Mouse (Mus musculus) erythroblast, embryonic 14.5 days (primary cell): ENCODE measurements around the gene Psenen. TPM values are rescaled to one million over a fixed set of nuclear protein-coding genes. Genes with fewer than 3 reads are reported as not detected.

Source experiments
- H3K27me3 ChIP-seq: 2 replicates; pipeline ENCODE4 v1.6.1; 2012; ENCODE audit warnings: inconsistent platforms; ENCODE audit not compliant: control insufficient read depth
- H3K36me3 ChIP-seq: 2 replicates; pipeline ENCODE4 v1.6.1; 2012; ENCODE audit warnings: mild to moderate bottlenecking, inconsistent platforms; ENCODE audit not compliant: control insufficient read depth
- H3K4me1 ChIP-seq: 2 replicates; pipeline ENCODE4 v1.6.1; 2012; ENCODE audit warnings: inconsistent platforms; ENCODE audit not compliant: control insufficient read depth
- H3K4me3 ChIP-seq: replicated peaks from 2 replicates; pipeline ENCODE3; 2012; ENCODE audit warnings: moderate library complexity, mild to moderate bottlenecking, inconsistent platforms
- H3K9me3 ChIP-seq: 2 replicates; pipeline ENCODE4 v1.6.1; 2012; ENCODE audit warnings: low read length, inconsistent platforms, mixed read lengths; ENCODE audit not compliant: control insufficient read depth
- GATA1 ChIP-seq: IDR thresholded peaks from 2 replicates; pipeline ENCODE4 v1.6.1; 2012; ENCODE audit warnings: low read length, inconsistent platforms, mixed read lengths
- TAL1 ChIP-seq: IDR thresholded peaks from 3 replicates; pipeline ENCODE4 v1.6.1; 2012; ENCODE audit warnings: low read length, inconsistent platforms, mixed read lengths
- polyA plus RNA-seq: library from polyadenylated mRNA; stranded (reverse); fragments of >175 nt; gene quantifications from 2 replicates; pipeline ENCODE4 v1.2.3, GENCODE M21; 2012

Psenen gene
- polyA plus RNA-seq, 1 experiment: 8.9 TPM

DNA sequence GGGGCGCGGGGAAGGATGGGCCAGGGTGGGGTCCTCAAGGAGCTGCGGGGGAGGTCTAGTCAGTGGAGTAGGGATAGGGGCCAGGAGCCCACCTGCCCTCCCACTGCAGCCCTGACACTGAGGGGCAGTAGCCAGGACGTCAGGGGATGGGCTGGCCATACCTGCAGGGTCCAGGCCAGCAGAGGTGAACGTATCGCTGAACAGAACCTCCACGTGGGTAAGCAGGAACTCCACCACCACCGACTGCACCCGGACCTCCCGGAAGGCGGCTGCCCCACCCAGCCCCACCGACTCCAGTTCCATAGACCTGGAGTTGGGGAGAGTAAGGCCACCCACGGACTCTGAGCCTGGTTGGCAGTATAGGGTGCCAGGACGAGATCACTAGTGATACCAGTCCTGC, 36.4 kb downstream of the Psenen start:
- no peak for TF ChIP-seq GATA1
- no peak for TF ChIP-seq TAL1
- H3K4me3 ChIP-seq: no peak overlapping the region
- H3K9me3 ChIP-seq: no peaks in the 10 kb centered on the region
- H3K27me3 ChIP-seq: no peaks in the 10 kb centered on the region
- H3K36me3 ChIP-seq: peaks cover 91% of the 10 kb centered on the region
- peaks cover 11% of the 10 kb centered on the region for H3K4me1 ChIP-seq

GRCm38 (mm10) chr7:30526399-30526798, 37.0 kb downstream of the Psenen start:
- TF ChIP-seq TAL1 (no peak), GATA1 (no peak)
- H3K36me3 ChIP-seq: peaks cover 85% of the 10 kb centered on the region

GRCm38 (mm10) chr7:30525954-30526353, 37.5 kb downstream of the Psenen start:
- H3K27me3 ChIP-seq: no peaks in the 10 kb centered on the region
- no peak overlapping the region for H3K4me3 ChIP-seq
- TF ChIP-seq TAL1: no peak
- TF ChIP-seq GATA1: no peak
- H3K36me3 ChIP-seq: peaks cover 81% of the 10 kb centered on the region
- H3K4me1 ChIP-seq: peaks cover 3% of the 10 kb centered on the region
- H3K9me3 ChIP-seq: no peaks in the 10 kb centered on the region

More at GRCm38 (mm10) chr7:30526399-30526798, 37.0 kb downstream of the Psenen start:
- Histone ChIP-seq H3K27me3 (no peaks in the 10 kb centered on the region), H3K4me3 (no peak overlapping the region), H3K4me1 (peaks cover 5% of the 10 kb centered on the region), H3K9me3 (no peaks in the 10 kb centered on the region)

DNA sequence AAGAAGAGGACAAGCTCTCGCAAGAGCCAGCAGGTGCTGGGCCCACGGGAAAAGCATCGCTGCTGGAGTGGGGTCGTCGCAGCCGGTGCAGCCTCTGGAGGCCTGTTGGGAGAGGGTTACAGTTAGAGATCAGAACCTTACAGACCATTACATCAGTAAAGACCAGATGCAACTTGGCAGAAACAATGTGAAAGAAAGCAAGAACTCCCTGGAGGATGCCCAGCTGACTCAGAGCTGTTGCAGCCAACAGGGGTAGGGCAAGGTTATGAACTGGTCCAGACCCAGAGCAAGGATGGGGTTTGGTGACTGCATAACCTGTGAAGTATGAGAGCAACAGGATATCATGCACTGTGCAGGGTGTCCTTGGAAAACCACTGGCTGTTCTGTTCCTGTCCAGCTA, 38.9 kb downstream of the Psenen start:
- TF ChIP-seq TAL1 (no peak), GATA1 (no peak)
- peaks cover 66% of the 10 kb centered on the region for H3K36me3 ChIP-seq

DNA sequence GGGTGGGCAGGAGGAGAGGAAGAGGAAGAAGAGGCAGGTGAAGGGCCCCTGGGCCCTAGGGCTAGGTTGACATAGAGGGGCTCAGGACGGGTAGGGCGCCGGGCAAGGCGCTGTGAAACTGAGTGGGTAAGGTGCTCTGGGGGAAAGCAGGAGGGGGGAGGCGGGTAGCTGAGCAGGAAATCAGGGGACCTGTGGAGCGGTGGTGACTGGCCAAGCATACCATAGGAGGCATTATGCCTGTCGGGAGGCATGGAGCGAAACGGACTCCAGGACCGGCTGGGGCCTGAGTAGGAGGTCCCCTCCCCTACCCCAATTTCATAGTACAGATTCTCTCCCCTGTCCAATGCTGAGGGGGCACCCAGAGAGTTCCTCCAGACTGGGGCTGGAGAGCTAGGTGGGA, 40.6 kb downstream of the Psenen start:
- Histone ChIP-seq H3K36me3 (peaks cover 50% of the 10 kb centered on the region), H3K4me3 (no peak overlapping the region), H3K4me1 (no peaks in the 10 kb centered on the region), H3K9me3 (no peaks in the 10 kb centered on the region), H3K27me3 (no peaks in the 10 kb centered on the region)
- no peak for TF ChIP-seq TAL1
- TF ChIP-seq GATA1: no peak

More for the DNA sequence above, 38.9 kb downstream of the Psenen start:
- H3K4me1 ChIP-seq: peaks cover 3% of the 10 kb centered on the region
- no peak overlapping the region for H3K4me3 ChIP-seq
- no peaks in the 10 kb centered on the region for H3K27me3 ChIP-seq
- no peaks in the 10 kb centered on the region for H3K9me3 ChIP-seq

GRCm38 (mm10) chr7:30520856-30521255, 42.6 kb downstream of the Psenen start:
- no peak overlapping the region for H3K4me3 ChIP-seq
- H3K4me1 ChIP-seq: no peaks in the 10 kb centered on the region
- no peaks in the 10 kb centered on the region for H3K27me3 ChIP-seq
- H3K36me3 ChIP-seq: peaks cover 30% of the 10 kb centered on the region
- no peaks in the 10 kb centered on the region for H3K9me3 ChIP-seq
- no peak for TF ChIP-seq TAL1
- TF ChIP-seq GATA1: no peak

DNA sequence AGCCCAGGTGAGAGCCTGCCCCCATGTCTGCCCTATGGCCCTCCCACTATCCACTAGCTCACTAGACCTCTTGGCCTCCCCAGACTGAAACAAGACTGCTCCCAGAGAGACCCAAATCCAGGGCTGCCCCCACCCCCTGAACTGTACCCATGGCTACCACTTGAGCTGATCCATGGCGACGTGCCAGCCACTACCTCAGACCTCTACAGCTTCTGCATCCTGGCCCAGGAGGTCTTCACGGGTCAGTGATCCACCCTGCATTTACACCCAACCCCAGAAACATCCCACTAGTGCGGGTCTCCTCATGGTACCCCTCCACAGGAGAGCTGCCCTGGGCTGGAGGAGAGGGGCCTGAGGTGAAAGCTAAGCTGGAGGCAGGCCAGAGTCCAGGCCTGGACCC, 43.0 kb downstream of the Psenen start:
- TF ChIP-seq TAL1 (no peak), GATA1 (no peak)
- no peak overlapping the region for H3K4me3 ChIP-seq
- peaks cover 25% of the 10 kb centered on the region for H3K36me3 ChIP-seq
- H3K4me1 ChIP-seq: no peaks in the 10 kb centered on the region
- H3K27me3 ChIP-seq: no peaks in the 10 kb centered on the region
- H3K9me3 ChIP-seq: no peaks in the 10 kb centered on the region

GRCm38 (mm10) chr7:30518325-30518724, 45.1 kb downstream of the Psenen start:
- TF ChIP-seq GATA1 (no peak), TAL1 (no peak)
- no peaks in the 10 kb centered on the region for H3K4me1 ChIP-seq

DNA sequence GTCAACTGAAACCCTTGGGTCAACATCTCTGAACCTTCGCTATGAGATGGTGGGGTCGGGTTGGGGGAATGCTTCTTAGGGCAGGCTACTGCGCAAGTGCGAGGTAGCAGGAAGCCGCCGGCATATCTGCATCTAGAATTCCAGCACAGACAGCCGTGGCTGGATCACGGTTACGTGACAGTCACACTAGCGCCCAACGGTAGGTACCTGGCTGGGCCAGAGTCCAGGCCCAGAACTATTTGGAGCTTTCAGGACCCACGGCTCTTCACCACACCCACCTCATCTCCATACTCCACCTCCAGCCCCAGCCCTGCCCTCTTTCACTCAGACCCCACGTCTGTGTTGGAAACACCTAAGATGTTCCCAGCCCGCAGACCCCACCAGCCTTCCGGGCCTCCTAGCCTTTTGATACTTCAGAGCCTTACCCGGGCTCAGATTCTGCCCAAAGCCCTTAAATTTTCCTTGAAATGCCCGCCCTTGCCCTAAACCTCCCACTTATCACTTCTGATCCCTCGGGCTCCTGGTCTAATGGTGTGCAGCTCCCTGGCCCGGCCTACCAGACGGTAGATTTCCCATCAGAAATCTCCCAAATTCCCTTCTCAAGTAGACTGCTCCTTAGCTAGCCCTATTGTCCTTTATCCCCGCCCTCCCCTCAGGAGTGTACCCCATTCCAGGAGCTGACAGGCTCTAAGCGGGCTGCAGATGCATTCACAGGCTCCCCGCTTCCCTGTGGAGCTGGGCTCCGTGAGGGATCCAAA, 48.2 kb downstream of the Psenen start:
- H3K36me3 ChIP-seq: no peaks in the 10 kb centered on the region; the same call in 1 of the 2 replicates
- H3K4me3 ChIP-seq: no peak overlapping the region
- H3K9me3 ChIP-seq: no peaks in the 10 kb centered on the region
- H3K27me3 ChIP-seq: 0 out of 2 replicates have a peak, but pooled peaks cover 2% of the 10 kb centered on the region
- no peak for TF ChIP-seq TAL1
- H3K4me1 ChIP-seq: no peaks in the 10 kb centered on the region

More at GRCm38 (mm10) chr7:30518325-30518724, 45.1 kb downstream of the Psenen start:
- H3K27me3 ChIP-seq: no peaks in the 10 kb centered on the region
- no peak overlapping the region for H3K4me3 ChIP-seq
- H3K36me3 ChIP-seq: peaks cover 5% of the 10 kb centered on the region
- H3K9me3 ChIP-seq: no peaks in the 10 kb centered on the region

Other genes with a start within 250 kb of the Psenen start
- gene Syne4, start 248.8 kb downstream of the Psenen start, polyA plus RNA-seq: 0.04 and 0.13 TPM in 2 replicates
- gene E130208F15Rik, start 241.9 kb downstream of the Psenen start, polyA plus RNA-seq: not detected in 2 replicates
- 0.45 and 0.47 TPM in 2 replicates for gene Sdhaf1, start 239.7 kb downstream of the Psenen start, polyA plus RNA-seq
- gene Lrfn3, start 200.9 kb downstream of the Psenen start, polyA plus RNA-seq: 0.05 TPM in 1 of 2 replicates, not detected in the other
- 0.91 and 1.6 TPM in 2 replicates for gene Tyrobp, start 149.9 kb downstream of the Psenen start, polyA plus RNA-seq
- gene Hcst, start 143.8 kb downstream of the Psenen start, polyA plus RNA-seq: not detected in 2 replicates
- 0.23 and 0.30 TPM in 2 replicates for gene Nfkbid, start 141.9 kb downstream of the Psenen start, polyA plus RNA-seq
- gene Aplp1, start 118.1 kb downstream of the Psenen start, polyA plus RNA-seq: 0.13 and 0.33 TPM in 2 replicates
- 0.02 and 0.05 TPM in 2 replicates for gene Kirrel2, start 105.9 kb downstream of the Psenen start, polyA plus RNA-seq
- not detected in 2 replicates for gene Nphs1, start 105.3 kb downstream of the Psenen start, polyA plus RNA-seq
- gene Prodh2, start 70.0 kb downstream of the Psenen start, polyA plus RNA-seq: 0.11 and 0.36 TPM in 2 replicates
- 11.7 and 13.0 TPM in 2 replicates for gene Arhgap33, start 28.6 kb downstream of the Psenen start, polyA plus RNA-seq
- gene Hspb6, start 11.4 kb downstream of the Psenen start, polyA plus RNA-seq: 3.7 and 6.8 TPM in 2 replicates
- 1.9 and 2.3 TPM in 2 replicates for gene Proser3, start 11.3 kb downstream of the Psenen start, polyA plus RNA-seq
- 14.5 and 17.0 TPM in 2 replicates for gene Lin37, start 3.8 kb downstream of the Psenen start, polyA plus RNA-seq
- gene U2af1l4, start 326 bp downstream of the Psenen start, polyA plus RNA-seq: 5.6 and 7.7 TPM in 2 replicates
- 0.15 and 0.18 TPM in 2 replicates for gene Gm49396, start 283 bp downstream of the Psenen start, polyA plus RNA-seq
- 0.61 and 1.5 TPM in 2 replicates for gene Igflr1, start 1.8 kb upstream of the Psenen start, polyA plus RNA-seq
- 5.2 and 6.8 TPM in 2 replicates for gene Kmt2b, start 25.1 kb upstream of the Psenen start, polyA plus RNA-seq
- 0.07 and 0.20 TPM in 2 replicates for gene Zbtb32, start 35.3 kb upstream of the Psenen start, polyA plus RNA-seq
- gene Upk1a, start 49.2 kb upstream of the Psenen start, polyA plus RNA-seq: 0.10 and 0.14 TPM in 2 replicates
- 15.7 and 23.9 TPM in 2 replicates for gene Cox6b1, start 62.5 kb upstream of the Psenen start, polyA plus RNA-seq
- not detected in 2 replicates for gene Etv2, start 72.2 kb upstream of the Psenen start, polyA plus RNA-seq
- 22.7 and 23.2 TPM in 2 replicates for gene Rbm42, start 86.7 kb upstream of the Psenen start, polyA plus RNA-seq
- 2.9 and 5.4 TPM in 2 replicates for gene Haus5, start 101.4 kb upstream of the Psenen start, polyA plus RNA-seq
- gene Pmis2, start 108.0 kb upstream of the Psenen start, polyA plus RNA-seq: not detected in 2 replicates
- gene 2200002J24Rik, start 135.3 kb upstream of the Psenen start, polyA plus RNA-seq: not detected in 2 replicates
- gene Atp4a, start 148.6 kb upstream of the Psenen start, polyA plus RNA-seq: not detected in 2 replicates
- 1.3 and 1.6 TPM in 2 replicates for gene Tmem147, start 165.9 kb upstream of the Psenen start, polyA plus RNA-seq
- gene Gapdhs, start 180.1 kb upstream of the Psenen start, polyA plus RNA-seq: not detected in 2 replicates
- gene Sbsn, start 187.8 kb upstream of the Psenen start, polyA plus RNA-seq: 0.15 TPM in 1 of 2 replicates, not detected in the other
- gene Dmkn, start 200.1 kb upstream of the Psenen start, polyA plus RNA-seq: not detected in 2 replicates
- not detected in 2 replicates for gene Krtdap, start 224.3 kb upstream of the Psenen start, polyA plus RNA-seq